7 mouse cellular contexts compared by ENCODE assay signal in the genomic region with DNA sequence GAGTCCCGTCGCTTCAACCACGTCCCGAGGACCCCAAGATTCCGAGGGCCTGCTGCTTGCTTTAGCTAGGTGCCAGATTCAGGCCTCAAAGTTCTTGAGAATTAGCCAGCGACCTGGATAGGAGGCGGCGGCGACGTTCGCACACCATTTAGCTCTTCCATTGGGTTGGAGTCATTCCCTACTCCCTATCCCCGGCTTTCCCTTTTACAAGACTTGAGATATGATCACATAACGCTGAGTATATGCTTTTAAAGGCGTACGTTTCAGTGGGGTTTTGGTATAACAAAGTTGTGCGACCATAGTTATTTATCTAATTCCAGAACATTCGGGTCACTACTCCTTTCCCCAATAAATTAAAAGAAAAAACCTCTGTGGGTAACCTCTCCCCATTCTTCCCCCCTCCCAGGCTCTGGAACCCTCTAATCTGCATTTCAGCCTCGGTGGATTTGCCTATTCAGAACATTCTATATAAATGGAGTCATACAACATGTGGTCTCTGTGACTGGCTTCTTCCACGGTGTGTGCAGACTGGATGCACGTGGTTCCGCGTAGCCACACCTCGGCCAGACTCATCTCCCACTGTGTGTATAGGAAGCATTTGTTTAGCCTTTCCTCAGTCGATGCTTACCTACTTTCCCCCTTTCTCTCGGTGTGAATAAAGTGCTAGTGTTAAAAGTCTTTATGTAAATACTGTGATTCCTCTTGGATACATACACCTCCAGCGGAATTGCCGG. TPM values are rescaled to one million over a fixed set of nuclear protein-coding genes. Genes with fewer than 3 reads are reported as not detected.
A peak's percentile ranks its signal among the peaks of the same experiment; 100 is the strongest.
DNase-seq lines count a peak whose midpoint lies in the region; ATAC-seq and TF ChIP-seq lines count a peak whose summit lies in the region.

A gene (minus strand): TSS at position 351 of the 734 bp plus-strand sequence.

- DNase-seq in retina, embryonic 14.5 days (ENCODE audit: low spot score) = peak; percentile 21
- DNase-seq in retina, postnatal 1 day = no peak
- DNase-seq in limb, embryonic 14.5 days (ENCODE audit: low spot score) = peak; percentile 32
- no peak for DNase-seq in right cerebral cortex, adult 18-20 months

- H3K36me3 ChIP-seq in heart, embryonic 16.5 days (ENCODE audit: control insufficient read depth, insufficient read depth) = no peaks in the 10 kb centered on the region
- H3K36me3 ChIP-seq in limb, embryonic 14.5 days (ENCODE audit: control insufficient read depth, insufficient read depth, low read length) = no peaks in the 10 kb centered on the region
- no peaks in the 10 kb centered on the region for H3K36me3 ChIP-seq in stomach, embryonic 16.5 days (ENCODE audit: control insufficient read depth, insufficient read depth, low read length)

- H3K9ac ChIP-seq in heart, embryonic 16.5 days (ENCODE audit: low read length) = peak within 1 kb of the TSS; percentile 87
- peak within 1 kb of the TSS; percentile 93 for H3K9ac ChIP-seq in limb, embryonic 14.5 days (ENCODE audit: low read depth, low read length, severe bottlenecking)
- peak within 1 kb of the TSS; percentile 90 for H3K9ac ChIP-seq in stomach, embryonic 16.5 days (ENCODE audit: low read length)

- ATAC-seq in heart, embryonic 16.5 days (replicated peaks; ENCODE audit: extremely low read depth, insufficient read depth, low FRiP score) = peak; percentile 2; the same call in 1 of the 2 replicates
- ATAC-seq in limb, embryonic 14.5 days (ENCODE audit: low FRiP score, low read depth) = 0 out of 2 replicates have a peak, but pooled peaks have one; percentile 4
- ATAC-seq in stomach, embryonic 16.5 days (ENCODE audit: insufficient read depth, low FRiP score) = no peak

- peak within 1 kb of the TSS; percentile 96 for H3K4me3 ChIP-seq in brown adipose tissue, adult 24 weeks (ENCODE audit: insufficient read depth, low read depth, low read length)
- H3K4me3 ChIP-seq in heart, embryonic 16.5 days (ENCODE audit: low read length) = peak within 1 kb of the TSS; percentile 81
- H3K4me3 ChIP-seq in limb, embryonic 14.5 days (replicated peaks; ENCODE audit: low read length) = peak within 1 kb of the TSS; percentile 83
- peak within 1 kb of the TSS; percentile 79 for H3K4me3 ChIP-seq in stomach, embryonic 16.5 days (replicated peaks; ENCODE audit: low read length)

- H3K4me1 ChIP-seq in brown adipose tissue, adult 24 weeks (ENCODE audit: control insufficient read depth, insufficient read depth, insufficient read length, low read length) = peaks cover 2% of the 10 kb centered on the region; the same call in 1 of the 2 replicates
- peaks cover 17% of the 10 kb centered on the region for H3K4me1 ChIP-seq in heart, embryonic 16.5 days (ENCODE audit: control insufficient read depth, insufficient read depth, low read length)
- H3K4me1 ChIP-seq in limb, embryonic 14.5 days (ENCODE audit: control insufficient read depth, insufficient read depth, low read length) = peaks cover 16% of the 10 kb centered on the region
- 0 out of 2 replicates have a peak, but pooled peaks cover 5% of the 10 kb centered on the region for H3K4me1 ChIP-seq in stomach, embryonic 16.5 days (ENCODE audit: control insufficient read depth, insufficient read depth, low read length)

- WGBS in heart, embryonic 16.5 days = 12% methylated on average over 27 of the region's 27 CpGs
- 14% methylated on average over 27 of the region's 27 CpGs for WGBS in limb, embryonic 14.5 days
- WGBS in stomach, embryonic 16.5 days = 11% methylated on average over 27 of the region's 27 CpGs

- no peaks in the 10 kb centered on the region for H3K9me3 ChIP-seq in heart, embryonic 16.5 days (replicated peaks; ENCODE audit: control insufficient read depth, low read length)
- no peaks in the 10 kb centered on the region for H3K9me3 ChIP-seq in limb, embryonic 14.5 days (ENCODE audit: control insufficient read depth, low read length)
- H3K9me3 ChIP-seq in stomach, embryonic 16.5 days (replicated peaks; ENCODE audit: control insufficient read depth, low read length) = no peaks in the 10 kb centered on the region

- H3K4me2 ChIP-seq in heart, embryonic 16.5 days (ENCODE audit: low read depth, low read length) = peak within 1 kb of the TSS; percentile 96
- H3K4me2 ChIP-seq in limb, embryonic 14.5 days (replicated peaks; ENCODE audit: low read depth, low read length, severe bottlenecking) = peak within 1 kb of the TSS; percentile 89
- peak within 1 kb of the TSS; percentile 89 for H3K4me2 ChIP-seq in stomach, embryonic 16.5 days (ENCODE audit: low read depth, low read length)

- TF ChIP-seq POLR2A in limb, embryonic 14.5 days (IDR thresholded peaks at IDR 0.05; ENCODE audit: borderline replicate concordance, extremely low read depth, insufficient read depth, insufficient read length) = no peak

- H3K27ac ChIP-seq in brown adipose tissue, adult 24 weeks (replicated peaks; ENCODE audit: low read depth, low read length) = peak within 1 kb of the TSS; percentile 95
- peak within 1 kb of the TSS; percentile 84 for H3K27ac ChIP-seq in heart, embryonic 16.5 days (ENCODE audit: low read length)
- H3K27ac ChIP-seq in limb, embryonic 14.5 days (replicated peaks; ENCODE audit: low read depth, low read length) = peak within 1 kb of the TSS; percentile 87
- peak within 1 kb of the TSS; percentile 44 for H3K27ac ChIP-seq in stomach, embryonic 16.5 days (ENCODE audit: low read length)

- H3K27me3 ChIP-seq in heart, embryonic 16.5 days (ENCODE audit: control insufficient read depth, insufficient read depth, low read length) = peaks cover 11% of the 10 kb centered on the region
- H3K27me3 ChIP-seq in limb, embryonic 14.5 days (ENCODE audit: control insufficient read depth, insufficient read depth, low read length) = no peaks in the 10 kb centered on the region
- peaks cover 8% of the 10 kb centered on the region; the same call in 1 of the 2 replicates for H3K27me3 ChIP-seq in stomach, embryonic 16.5 days (ENCODE audit: control insufficient read depth, insufficient read depth, low read length)

RNA-seq across cellular contexts. Expression of the gene that starts here (rescaled TPM):
- polyA plus RNA-seq in brown adipose tissue, adult 24 weeks (2012; ENCODE audit: insufficient read depth, insufficient read length, missing spikeins) = 4.6 and 8.6 TPM in 2 replicates
- 15.0 and 15.1 TPM in 2 replicates for polyA plus RNA-seq in heart, embryonic 16.5 days (2015; fragmentation: Nextera tagmentation; extraction: Ambion mirVana)
- polyA plus RNA-seq in limb, embryonic 14.5 days (2012; rRNA removed) = 23.3 and 30.9 TPM in 2 replicates
- polyA plus RNA-seq in limb, embryonic 14.5 days (2014; fragmentation: Nextera tagmentation; extraction: Ambion mirVana) = 23.7 and 29.0 TPM in 2 replicates
- polyA plus RNA-seq in stomach, embryonic 16.5 days (2015; fragmentation: Nextera tagmentation; extraction: Ambion mirVana) = 8.4 and 9.5 TPM in 2 replicates

Comparison
In these comparisons a context has a peak if more than half of its experiments do, and no peak if none do; other contexts are left out.
1. DNase-seq: peak in retina, embryonic 14.5 days (single experiment) and limb, embryonic 14.5 days (single experiment); none in retina, postnatal 1 day (single experiment) and right cerebral cortex, adult 18-20 months (single experiment).
2. H3K27ac ChIP-seq: peak in every context shown above with its lines; median percentile 95 in brown adipose tissue, adult 24 weeks; 87 in limb, embryonic 14.5 days; 84 in heart, embryonic 16.5 days; 44 in stomach, embryonic 16.5 days.
3. Peak in every context shown above with its lines, with median percentiles within 50 percentile points of each other: H3K4me3 ChIP-seq, H3K4me2 ChIP-seq and H3K9ac ChIP-seq.